Mouse (Mus musculus): Measurements from ENCODE around the gene Msx1.
"Not testable (repeated sequence)": the region's sequence is repeated elsewhere in the genome, so short reads cannot be mapped to it uniquely, and the experiment has no call there.

Gene Msx1

DNA sequence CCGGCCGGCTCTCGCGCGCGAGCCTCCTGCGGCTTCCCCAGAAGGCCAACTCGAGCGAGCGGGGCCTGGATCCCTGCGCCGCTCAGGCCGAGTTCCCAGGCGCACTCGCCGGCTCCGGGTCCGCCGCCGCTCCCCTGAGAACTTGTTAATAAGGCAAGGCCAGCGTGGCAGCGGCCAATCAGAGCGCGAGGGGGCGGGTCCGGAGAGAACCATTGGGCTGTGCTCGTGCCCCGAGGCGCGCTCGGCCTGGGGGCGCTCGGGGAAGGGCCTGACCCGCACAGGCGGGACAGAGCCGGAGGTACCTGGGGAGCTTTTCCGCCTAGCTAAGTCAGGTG is at the start of gene Msx1:
Gene Msx1 (minus strand): TSS at position 123 of the 335 bp plus-strand sequence.
- peak; percentile 89 for DNase-seq (ENCODE audit: low spot score in 2 of 2)

DNA sequence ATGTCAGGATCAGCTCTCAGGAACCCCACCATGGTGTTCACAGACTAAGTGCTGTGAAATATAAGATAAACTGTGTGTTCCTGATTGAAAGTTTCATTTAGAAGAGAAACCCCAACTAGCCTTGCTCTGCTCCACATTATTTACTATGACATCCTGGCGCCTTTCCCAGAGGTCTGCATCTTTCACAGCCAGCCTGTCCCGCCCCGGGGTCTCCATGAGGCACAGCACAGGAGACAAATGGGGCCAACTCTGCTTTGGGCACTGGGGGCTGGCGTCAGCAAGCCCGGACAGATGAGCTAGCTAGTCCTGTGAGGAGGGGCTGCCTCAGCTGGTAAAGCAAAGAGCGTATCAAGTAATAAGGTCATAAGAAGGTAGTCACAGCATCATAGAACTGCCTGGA is 41.1 kb upstream of the Msx1 start:
- DNase-seq (ENCODE audit: low spot score in 2 of 2): no peak

DNA sequence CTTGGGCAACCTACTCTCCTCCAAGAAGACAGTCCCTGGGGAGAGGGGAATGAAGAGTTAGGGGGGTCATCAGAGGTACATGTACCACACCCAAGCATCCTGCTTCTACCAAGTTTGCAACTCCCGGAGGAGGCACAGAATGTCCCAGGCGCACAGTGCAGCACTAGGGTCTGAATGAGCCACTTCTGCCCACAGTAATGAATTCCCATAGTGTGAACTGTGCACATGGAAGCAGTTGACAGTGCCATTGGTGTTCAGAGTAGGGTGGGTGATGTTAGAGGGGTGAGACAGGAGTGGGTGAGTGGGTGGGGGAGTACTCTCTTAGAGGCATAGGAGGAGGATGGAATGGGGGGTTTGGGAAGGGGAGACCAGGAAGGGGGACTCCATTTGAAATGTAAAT is 39.9 kb upstream of the Msx1 start:
- no peak for DNase-seq (ENCODE audit: low spot score in 2 of 2)

DNA sequence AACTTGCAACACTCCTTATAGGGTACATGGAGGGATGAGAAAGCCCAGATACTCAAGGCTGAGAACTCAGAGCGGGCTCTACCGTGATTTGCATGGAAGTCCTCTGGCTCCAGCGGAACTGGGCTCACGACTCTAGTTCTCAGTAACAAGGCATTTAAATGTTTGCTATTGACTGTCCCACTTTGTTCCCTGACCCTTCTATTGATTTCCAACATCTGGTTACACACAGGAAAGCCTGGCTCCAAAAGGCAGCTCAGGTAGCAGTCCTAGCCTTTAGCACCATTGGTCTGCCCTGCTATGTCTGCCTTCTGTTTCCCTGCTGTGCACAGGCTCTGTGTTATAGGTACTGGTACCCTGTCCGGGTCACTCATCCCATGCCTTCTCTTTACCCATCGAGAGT is 36.5 kb upstream of the Msx1 start:
- DNase-seq (ENCODE audit: low spot score in 2 of 2): no peak

DNA sequence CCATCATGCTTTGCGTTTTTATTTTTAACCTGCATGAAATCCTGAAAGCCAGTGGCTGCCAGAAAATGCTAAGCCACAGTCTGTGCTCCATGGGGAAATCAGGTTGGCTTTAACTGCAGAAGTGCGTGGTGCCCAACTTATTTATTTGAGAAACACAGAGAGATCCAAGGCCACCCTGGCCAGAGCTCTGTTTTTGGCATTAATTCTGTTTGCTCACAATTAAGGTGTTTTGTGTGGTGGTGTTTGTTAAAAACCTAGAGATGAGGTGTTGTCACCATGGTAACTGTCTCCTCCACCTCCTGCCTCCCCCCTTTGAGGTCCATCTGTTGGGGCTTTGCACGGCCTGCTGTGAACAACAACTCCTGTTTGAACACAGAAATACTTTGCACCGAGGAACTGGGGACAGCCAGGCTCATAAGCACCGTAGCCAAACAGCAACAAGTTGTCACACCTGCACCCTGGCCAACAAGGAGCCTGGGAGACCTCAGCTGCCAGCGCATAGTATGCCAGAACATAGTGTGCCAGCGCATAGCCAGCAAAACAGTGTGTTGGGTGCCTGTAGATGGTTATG is 35.9 kb upstream of the Msx1 start:
- DNase-seq (ENCODE audit: low spot score in 2 of 2): no peak

DNA sequence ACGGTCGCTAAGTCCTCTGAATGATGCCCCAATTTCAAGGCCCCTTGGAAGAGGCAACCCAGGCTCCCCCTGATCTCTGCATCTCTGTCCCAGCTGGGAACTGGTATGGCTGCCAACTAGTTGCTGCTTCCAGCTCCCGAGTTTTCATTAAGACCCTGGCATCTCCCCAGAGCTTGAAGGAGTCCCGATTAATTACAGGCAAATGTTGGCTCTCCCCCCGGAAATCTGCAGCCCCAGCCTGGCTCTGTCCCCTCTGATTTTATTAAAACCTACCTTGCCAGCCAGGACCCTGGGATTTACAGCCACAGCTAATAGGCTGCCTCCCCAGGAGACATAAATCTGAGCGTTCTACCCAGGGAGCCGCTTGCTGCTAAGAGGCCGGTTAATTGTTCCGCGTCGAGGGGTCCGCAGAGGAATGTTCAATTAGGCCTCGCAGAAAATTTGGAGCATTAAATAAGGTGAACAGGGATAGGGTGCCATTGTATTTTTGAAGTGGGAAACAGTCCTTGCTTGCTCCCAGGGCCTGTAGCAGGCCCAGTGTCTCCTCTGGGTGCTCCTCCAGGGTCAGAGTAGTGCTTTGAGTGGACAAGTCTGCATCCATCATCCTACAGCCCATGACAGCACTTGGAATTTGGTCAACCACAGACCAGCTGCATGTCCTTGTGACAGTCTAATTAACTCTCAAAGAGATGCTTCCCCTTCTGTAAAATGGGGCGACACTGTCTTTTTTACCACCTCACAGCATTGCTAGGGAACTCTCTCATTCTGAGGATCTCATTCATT is 33.6 kb upstream of the Msx1 start:
- no peak for DNase-seq (ENCODE audit: low spot score in 2 of 2)

DNA sequence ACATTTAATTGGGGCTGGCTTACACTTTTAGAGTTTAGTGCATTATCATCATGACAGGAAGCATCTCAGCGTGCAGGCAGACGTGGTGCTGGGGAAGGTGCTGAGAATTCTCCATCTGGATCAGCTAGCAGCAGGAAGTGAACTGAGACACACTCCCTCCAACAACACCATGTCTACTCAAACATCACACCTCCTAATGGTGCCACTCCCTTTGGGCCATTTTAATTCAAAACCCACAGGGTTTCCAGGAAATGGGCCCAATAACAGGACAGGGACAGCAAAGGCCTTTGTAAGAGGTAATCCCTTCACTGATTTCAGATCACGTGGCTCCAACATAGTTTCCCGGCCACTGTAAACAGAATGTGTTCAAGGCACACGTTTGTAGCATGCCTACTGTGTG is 31.7 kb upstream of the Msx1 start:
- no peak for DNase-seq (ENCODE audit: low spot score in 2 of 2)

DNA sequence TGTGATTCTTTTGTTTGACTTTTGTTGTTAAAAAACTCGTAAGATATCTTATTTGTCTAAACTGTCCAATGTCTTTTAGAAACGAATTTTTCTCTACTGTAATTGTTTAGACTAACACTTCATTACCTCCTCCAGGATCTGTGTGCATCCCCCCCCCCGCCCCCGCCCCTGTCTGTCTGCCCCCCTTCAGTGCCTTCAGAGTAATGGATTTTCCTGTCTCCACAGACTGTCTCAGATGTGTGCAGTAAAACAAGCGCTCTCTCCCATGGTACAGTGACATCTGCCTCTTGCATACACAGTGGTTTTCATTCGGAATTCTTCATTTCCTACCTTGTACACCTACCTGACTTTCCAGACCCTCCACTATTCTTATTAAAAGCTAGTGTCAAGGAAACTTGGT is 29.9 kb upstream of the Msx1 start:
- no peak for DNase-seq (ENCODE audit: low spot score in 2 of 2)

DNA sequence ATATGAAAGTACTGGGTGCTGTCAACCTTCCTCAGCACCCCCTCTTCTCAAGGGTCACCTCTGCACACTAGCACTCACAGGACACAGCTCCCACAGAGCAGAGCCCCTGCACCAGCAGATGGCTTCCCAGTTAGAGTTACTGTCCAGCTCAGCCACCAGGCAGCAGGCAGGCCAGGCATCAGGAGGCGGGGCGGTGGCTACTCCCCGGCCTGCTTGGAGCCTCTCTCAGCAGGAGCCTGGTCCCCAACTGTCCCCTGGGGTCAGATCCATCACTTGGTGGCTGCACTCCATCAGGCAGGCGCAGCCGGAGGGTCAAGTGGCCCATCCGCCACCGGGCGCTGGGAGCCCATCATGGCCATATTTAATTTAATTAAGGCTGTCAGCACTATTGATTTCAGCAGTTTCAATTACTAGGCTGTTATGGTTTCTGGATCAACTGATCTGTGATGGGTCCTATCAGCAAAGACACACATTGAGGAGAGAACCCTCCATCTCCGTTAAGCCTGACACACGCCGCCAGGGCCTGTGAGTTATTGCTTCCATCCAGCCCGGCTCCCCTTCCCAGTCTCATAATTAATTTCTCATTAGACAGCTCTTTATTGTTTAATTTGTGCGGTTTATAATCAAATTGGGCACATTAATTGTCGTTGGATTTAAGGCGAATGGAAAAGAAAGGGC is 27.1 kb upstream of the Msx1 start:
- DNase-seq (ENCODE audit: low spot score in 2 of 2): no peak

DNA sequence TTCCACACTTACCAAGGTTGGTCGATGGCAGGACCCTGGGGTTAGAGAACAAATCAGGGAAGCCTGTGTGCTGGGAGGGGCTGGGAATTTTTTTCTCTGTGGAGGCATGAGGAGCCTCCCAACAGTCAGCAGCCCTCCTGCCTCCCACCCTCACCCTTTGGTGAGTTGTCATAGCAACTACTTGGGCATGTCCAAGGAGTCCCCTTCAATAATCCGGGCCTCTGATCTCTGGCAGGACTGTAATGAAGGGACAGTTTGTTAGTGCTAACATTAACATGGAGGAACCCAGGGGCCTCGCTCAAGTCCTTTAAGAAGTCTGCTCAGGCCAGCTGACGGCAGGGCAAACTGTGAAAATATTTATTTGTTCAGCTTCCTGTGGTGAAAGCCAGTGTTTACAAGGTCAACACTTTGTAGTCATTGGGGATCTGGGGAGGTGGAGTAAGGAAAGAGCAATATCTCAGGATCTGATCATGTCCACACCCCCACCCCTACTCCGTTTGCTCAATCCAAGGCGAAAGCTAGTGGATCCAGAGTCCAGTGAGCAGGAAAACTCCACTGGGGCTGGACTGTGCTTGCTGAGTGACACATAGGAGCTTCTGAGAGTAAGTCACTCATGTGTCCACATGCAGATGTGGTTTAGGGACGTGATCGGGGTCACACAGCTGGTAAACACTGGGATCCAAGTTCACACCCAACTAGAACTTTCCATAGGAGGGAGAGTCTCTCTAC is 24.8 kb upstream of the Msx1 start:
- no peak for DNase-seq (ENCODE audit: low spot score in 2 of 2)

DNA sequence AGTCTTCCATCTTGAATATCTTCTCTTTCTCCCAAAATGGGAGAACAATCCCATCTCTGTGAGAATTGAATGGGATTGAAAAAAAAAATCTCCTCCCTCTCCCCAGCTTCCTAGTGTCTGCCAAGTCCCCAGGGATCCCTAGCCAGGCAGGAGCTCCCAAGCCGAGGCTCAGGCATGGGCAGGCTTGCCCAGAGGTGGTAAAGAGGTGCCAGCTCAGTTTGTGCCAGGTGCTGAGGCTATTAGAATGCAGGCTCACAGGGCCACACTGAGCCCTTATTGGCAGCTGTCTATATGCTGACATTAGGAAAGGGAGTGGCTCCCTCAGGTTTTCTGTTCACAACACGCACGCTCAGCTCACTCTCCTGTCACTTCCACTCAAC is 11.9 kb upstream of the Msx1 start:
- DNase-seq (ENCODE audit: low spot score in 2 of 2): no peak

DNA sequence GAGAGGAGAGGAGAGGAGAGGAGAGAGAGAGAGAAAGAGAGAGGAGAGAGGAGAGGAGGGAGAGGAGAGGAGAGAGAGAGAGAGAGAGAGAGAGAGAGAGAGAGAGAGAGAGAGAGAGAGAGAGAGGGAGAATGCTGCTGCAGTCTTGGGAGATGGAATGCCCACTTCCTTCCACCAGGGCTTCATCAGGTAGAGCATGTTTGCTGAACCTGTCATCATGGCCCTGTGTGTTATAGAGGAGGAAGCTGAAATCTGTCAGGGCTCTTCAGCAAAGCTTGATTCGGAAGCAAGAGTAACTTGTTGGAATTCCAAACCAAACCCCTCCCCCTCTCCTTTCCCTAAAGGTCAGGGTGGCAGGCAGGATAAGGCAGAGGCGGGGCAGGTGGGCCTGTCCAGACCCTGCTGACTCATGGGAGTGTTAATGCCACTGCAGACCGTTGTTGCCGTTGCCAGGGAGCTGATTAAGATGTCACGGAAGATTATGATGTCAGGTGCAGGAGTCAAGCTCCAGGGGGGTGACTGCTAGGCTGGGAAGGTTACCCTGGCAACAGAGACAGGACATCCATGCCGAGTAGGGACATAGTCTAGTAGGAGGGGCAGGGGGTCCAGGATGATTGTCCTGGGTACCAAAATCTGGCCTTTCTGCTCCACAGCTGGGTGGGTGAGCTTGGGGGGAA is 11.3 kb upstream of the Msx1 start:
- DNase-seq (ENCODE audit: low spot score in 2 of 2): no peak

DNA sequence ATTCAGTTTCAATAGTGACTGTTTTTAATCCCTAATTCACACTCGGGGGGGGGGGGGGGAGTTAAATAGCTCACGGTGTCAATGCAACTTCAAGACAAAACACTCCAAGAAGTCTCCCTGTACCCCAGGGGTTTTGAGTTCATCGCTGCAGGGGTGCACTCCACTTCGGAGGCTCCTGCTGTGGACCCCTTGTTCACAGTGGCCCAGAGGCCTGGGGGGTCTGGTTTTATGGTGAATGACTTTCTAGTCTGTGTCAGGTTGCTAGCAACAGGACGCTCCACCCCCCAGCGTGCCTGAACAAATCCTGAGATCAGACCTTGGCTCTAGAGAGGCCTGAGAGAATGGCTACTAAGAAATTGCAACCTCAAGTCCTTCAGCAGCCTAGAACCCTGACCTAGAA is 8.4 kb upstream of the Msx1 start:
- DNase-seq (ENCODE audit: low spot score in 2 of 2): no peak

DNA sequence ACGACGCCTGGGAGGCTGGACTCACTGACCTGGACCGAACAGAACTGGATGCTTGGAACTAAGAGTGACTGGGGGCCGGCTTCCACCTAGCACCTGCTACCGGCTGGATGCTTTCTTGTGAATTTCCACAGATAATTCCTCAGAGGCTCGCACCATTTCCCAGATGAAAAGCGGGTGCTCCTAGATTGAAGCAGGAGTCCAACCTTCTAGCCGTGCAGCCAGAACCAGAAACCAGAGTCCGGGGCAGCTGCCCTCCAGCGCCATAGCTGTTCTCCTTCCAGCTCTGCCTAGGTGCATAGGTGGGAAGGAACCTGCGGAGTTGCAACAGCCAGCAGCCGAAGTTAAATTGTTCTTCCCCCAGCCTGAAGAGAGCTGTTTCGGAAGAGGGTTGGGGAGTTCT is 7.6 kb upstream of the Msx1 start:
- no peak for DNase-seq (ENCODE audit: low spot score in 2 of 2)

DNA sequence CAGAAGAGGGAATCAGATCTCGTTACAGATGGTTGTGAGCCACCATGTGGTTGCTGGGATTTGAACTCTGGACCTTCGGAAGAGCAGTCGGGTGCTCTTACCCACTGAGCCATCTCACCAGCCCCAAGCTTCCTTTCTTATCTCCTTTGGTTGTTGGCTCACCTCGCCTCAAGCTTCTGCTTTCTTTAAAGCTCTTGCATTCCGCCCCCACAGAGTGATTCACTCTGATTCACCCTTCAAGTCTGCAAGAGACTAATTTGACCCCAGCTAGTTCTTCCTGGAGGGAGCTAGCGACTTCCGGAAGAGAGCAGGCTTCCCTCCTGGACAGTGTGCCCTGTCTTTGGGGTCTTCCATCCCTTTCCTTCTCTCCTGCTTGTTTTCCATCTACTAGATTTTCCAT is 6.1 kb upstream of the Msx1 start:
- DNase-seq (ENCODE audit: low spot score in 2 of 2): not testable (repeated sequence)

DNA sequence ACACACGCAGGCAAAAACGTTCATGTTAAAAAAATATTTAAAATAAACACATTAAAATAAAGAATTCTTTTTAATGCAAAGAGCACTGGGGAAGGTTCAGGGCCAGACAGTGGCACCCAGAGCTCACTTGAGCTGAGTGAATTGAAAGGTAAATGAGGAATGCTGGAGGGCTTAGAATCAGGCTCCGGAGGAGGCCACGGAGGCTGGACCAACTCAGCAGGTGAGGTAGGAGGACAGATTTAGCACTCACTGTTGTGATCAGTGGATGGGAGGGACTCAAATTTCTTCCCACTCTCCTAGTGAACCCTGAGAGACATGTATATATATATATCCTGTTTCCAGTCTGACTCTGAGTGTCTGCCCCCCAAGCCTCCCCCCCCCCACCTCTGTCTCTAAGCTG is 5.5 kb upstream of the Msx1 start:
- DNase-seq (ENCODE audit: low spot score in 2 of 2): no peak

DNA sequence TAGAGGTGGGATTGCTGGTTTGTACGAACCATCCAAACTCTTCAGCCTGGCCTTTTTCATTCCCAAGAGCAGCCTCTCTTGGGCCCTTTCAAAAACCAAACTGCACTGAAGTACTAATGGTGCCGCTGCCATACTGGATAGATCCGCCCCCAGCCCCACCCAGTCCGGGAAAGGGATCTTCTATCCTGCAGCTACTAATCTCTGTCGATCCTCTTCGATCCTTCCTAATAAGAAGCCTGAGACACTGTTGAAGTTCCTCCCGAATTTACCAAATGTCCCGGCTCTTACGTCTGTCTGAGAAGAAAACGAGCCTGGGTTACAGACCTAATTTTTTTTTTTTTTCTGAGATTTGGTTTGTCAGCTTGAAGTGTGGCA is 4.9 kb upstream of the Msx1 start:
- no peak for DNase-seq (ENCODE audit: low spot score in 2 of 2)

DNA sequence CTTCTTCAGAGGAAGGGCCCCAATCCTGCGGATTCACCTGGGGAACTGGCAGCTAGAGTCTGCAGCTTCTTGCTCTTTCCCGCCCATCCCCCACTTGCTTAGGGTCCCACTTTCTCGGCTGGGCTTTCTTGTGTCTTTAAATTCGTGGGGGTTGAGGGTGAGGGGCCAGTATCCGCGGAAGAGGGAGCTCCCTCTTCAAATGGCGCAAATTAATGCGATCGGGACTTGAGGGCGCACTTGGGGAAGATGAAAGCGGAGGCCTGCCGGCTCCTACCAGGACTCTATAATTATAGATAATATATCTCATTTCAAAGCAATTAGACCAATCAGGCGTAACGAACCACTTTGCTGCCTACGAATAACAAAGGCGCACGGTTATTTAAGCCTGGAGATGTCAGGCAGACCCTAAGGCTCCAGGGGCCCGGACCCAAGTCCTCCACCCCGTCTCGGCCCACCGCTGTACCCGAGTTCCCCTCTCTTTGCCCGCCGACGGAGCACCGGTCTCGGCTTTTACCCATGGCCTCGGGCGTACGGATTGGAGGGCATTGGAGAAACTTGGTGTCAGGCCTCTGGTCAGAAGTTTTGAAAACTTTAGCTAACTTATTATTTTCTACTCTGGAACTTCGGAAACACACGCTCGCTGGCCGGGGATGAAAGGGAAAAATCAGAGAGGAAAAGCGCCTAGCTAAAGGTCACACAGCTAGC is 4.4 kb upstream of the Msx1 start:
- no peak for DNase-seq (ENCODE audit: low spot score in 2 of 2)

DNA sequence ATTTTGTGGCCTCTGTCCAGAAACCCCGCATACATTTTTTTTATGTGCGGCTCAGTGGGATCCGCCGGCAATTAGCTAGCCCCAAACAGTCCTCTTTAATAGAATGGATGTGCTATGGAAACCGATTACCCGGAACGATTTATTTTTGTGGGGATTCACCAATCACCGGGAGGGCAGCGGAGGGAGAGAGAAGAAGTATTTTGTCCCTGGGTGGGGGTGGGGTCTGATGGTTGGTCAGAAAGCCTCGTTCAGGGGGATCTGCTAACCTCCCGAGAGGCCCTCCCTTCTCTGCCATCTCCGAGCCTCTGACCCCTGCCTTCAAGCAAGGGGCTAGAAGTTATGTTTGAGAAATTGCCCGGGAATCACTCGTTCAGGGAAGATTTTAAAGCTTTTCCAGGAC is 3.6 kb upstream of the Msx1 start:
- DNase-seq (ENCODE audit: low spot score in 2 of 2): no peak

DNA sequence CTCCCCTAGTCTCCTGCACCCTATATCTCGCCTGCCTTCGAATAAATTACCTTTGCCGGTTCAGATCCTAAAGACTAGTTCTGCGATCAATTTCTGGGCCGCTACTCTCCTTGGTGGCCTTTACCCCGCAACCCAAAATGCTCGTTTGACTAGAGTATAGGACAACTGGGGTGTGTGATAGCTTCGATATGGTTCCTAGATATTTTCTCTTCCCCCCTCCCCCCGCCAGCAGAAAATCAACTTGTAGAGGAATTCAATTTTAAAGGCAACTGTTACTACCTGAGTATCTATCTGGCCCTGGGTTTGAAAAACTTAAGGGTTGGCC is 3.2 kb upstream of the Msx1 start:
- no peak for DNase-seq (ENCODE audit: low spot score in 2 of 2)

DNA sequence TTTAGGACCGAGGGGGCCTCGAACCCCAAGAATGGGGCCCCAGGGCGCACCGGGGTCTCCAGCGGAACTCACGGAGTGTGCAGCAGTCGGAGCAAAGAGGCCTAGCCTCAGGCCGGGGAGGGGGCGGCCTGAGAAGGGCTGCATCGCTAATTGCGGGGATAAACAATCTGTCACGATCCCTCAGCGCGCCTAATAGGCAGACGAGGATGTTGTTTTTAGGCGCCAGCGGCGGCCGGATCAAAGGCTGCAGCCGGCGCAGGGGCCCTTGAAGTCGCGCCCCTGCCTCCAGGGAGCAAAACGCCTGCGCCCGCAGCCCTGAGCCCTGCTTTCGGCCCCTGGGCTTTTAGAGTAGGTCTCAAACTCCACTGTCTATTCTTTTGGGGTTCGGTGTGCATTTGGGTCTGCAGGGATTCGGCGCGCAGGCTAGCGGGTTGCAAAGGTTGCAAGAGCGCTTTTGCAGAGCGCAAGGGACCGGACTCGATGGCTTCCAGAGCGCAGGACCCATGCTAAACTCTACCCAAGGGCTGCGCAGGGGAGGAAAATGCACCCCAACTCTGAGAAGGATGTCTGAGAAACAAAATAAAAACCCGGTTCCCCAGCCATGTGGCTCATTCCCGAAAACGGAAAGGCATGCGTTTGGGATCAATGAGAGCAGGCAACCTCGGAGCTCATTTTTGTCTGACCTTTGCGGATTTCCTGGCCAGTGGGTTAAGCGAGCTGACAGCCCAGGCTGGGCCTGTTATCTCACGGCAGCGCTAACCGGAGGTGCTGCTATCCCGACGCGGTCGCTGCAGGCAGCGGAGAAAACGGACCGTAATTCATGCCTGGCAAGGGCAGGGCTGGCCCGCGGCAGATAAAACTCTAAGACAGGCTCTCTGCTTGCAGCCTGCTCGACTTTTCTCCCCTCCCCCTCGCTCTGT is 2.6 kb upstream of the Msx1 start:
- DNase-seq (ENCODE audit: low spot score in 2 of 2): no peak

Data from heart, adult 9 months (tissue).